Comparison of ENCODE assay signal across 9 mouse cellular contexts in genomic region chr8:77214665-77215064, GRCm38 (mm10).
DNase-seq lines count a peak whose midpoint lies in the region; ATAC-seq and TF ChIP-seq lines count a peak whose summit lies in the region.
"Had no signal": no experiment of that assay in that cellular context is flagged by ENCODE, and none has a peak within 500 bp of the region (broad histone marks: within the 10 kb centered on the region; RNA-seq: fewer than 3 reads in every experiment).

No protein-coding gene starts in this region.

- no peak for TF ChIP-seq CTCF in left cerebral cortex, adult 2 months (IDR thresholded peaks at IDR 0.05)

- H3K9me3 ChIP-seq in forebrain, embryonic 13.5 days (replicated peaks): no peaks in the 10 kb centered on the region
- H3K9me3 ChIP-seq in forebrain, embryonic 10.5 days: no peaks in the 10 kb centered on the region
- no peaks in the 10 kb centered on the region for H3K9me3 ChIP-seq in embryonic facial prominence, embryonic 14.5 days (ENCODE audit: control insufficient read depth, low read length)
- no peaks in the 10 kb centered on the region for H3K9me3 ChIP-seq in lung, embryonic 16.5 days (ENCODE audit: control insufficient read depth, low read length)

- intact Hi-C loops in left cerebral cortex, postnatal 10 days (cut with DNase I): no loop called here
- intact Hi-C loops in left cerebral cortex, adult 2 months (cut with DNase I): no loop called here

- no peaks in the 10 kb centered on the region for H3K36me3 ChIP-seq in forebrain, embryonic 13.5 days (ENCODE audit: poor library complexity, severe bottlenecking)
- no peaks in the 10 kb centered on the region for H3K36me3 ChIP-seq in forebrain, embryonic 10.5 days (replicated peaks)
- H3K36me3 ChIP-seq in embryonic facial prominence, embryonic 14.5 days (ENCODE audit: control insufficient read depth, insufficient read depth, low read length): no peaks in the 10 kb centered on the region
- H3K36me3 ChIP-seq in lung, embryonic 16.5 days (ENCODE audit: control insufficient read depth, insufficient read depth, low read length): no peaks in the 10 kb centered on the region

- H3K4me3 ChIP-seq in forebrain, embryonic 13.5 days: no peak overlapping the region
- H3K4me3 ChIP-seq in forebrain, embryonic 10.5 days: no peak overlapping the region
- no peak overlapping the region for H3K4me3 ChIP-seq in left cerebral cortex, adult 2 months
- no peak overlapping the region for H3K4me3 ChIP-seq in embryonic facial prominence, embryonic 14.5 days (ENCODE audit: low read depth, low read length)
- 0 out of 2 replicates have a peak overlapping the region, but pooled peaks have one; percentile 1 for H3K4me3 ChIP-seq in lung, embryonic 16.5 days (ENCODE audit: low read length)

- H3K4me2 ChIP-seq in forebrain, embryonic 13.5 days: no peak overlapping the region
- H3K4me2 ChIP-seq in embryonic facial prominence, embryonic 14.5 days (ENCODE audit: low read depth, low read length): peak overlapping the region; percentile 31
- peak overlapping the region; percentile 42 for H3K4me2 ChIP-seq in lung, embryonic 16.5 days (ENCODE audit: low read depth, low read length)

- ATAC-seq in forebrain, embryonic 13.5 days: peak; percentile 59; the same call in 1 of the 2 replicates
- peak; percentile 81 for ATAC-seq in embryonic facial prominence, embryonic 14.5 days (ENCODE audit: low read depth)
- peak; percentile 90 for ATAC-seq in lung, embryonic 16.5 days (ENCODE audit: low read depth)
- no peak for ATAC-seq in erythroid progenitor cell, adult 5-6 weeks (replicated peaks; ENCODE audit: low FRiP score, poor library complexity, severe bottlenecking)
- no peak for ATAC-seq in erythroblast, adult 5-6 weeks (replicated peaks; ENCODE audit: low FRiP score, poor library complexity, severe bottlenecking)

- H3K27me3 ChIP-seq in forebrain, embryonic 13.5 days: no peaks in the 10 kb centered on the region
- no peaks in the 10 kb centered on the region for H3K27me3 ChIP-seq in forebrain, embryonic 10.5 days (ENCODE audit: poor library complexity, severe bottlenecking)
- no peaks in the 10 kb centered on the region for H3K27me3 ChIP-seq in embryonic facial prominence, embryonic 14.5 days (replicated peaks; ENCODE audit: control insufficient read depth, insufficient read depth, low read length)
- no peaks in the 10 kb centered on the region for H3K27me3 ChIP-seq in lung, embryonic 16.5 days (ENCODE audit: control insufficient read depth, insufficient read depth, low read depth, low read length)
- H3K27me3 ChIP-seq: CH12.LX had no signal

- H3K4me1 ChIP-seq in forebrain, embryonic 13.5 days: peaks cover 5% of the 10 kb centered on the region
- H3K4me1 ChIP-seq in forebrain, embryonic 10.5 days: 0 out of 2 replicates have a peak, but pooled peaks cover 4% of the 10 kb centered on the region
- H3K4me1 ChIP-seq in embryonic facial prominence, embryonic 14.5 days (ENCODE audit: control insufficient read depth, insufficient read depth, low read length): peaks cover 21% of the 10 kb centered on the region
- peaks cover 19% of the 10 kb centered on the region for H3K4me1 ChIP-seq in lung, embryonic 16.5 days (replicated peaks; ENCODE audit: control insufficient read depth, insufficient read depth, low read length)

- DNase-seq in forebrain, embryonic 10.5 days (ENCODE audit: extremely low spot score, low spot score): no peak
- peak; percentile 24 to 31 for DNase-seq in left cerebral cortex, postnatal 10 days (ENCODE audit: extremely low spot score in 1 of 2, low spot score in 2 of 2)
- no peak for DNase-seq in left cerebral cortex, adult 2 months (ENCODE audit: extremely low spot score in 1 of 2, low spot score in 2 of 2)
- peak; percentile 99 for DNase-seq in embryonic facial prominence, embryonic 14.5 days (ENCODE audit: low spot score)

- WGBS in forebrain, embryonic 13.5 days: 66% methylated on average over 8 of the region's 8 CpGs
- 93% methylated on average over 8 of the region's 8 CpGs for WGBS in forebrain, embryonic 10.5 days
- 25% methylated on average over 8 of the region's 8 CpGs for WGBS in embryonic facial prominence, embryonic 14.5 days
- 13% methylated on average over 8 of the region's 8 CpGs for WGBS in lung, embryonic 16.5 days

- H3K9ac ChIP-seq in forebrain, embryonic 13.5 days: no peak overlapping the region
- no peak overlapping the region for H3K9ac ChIP-seq in embryonic facial prominence, embryonic 14.5 days (ENCODE audit: low read depth, low read length)
- H3K9ac ChIP-seq in lung, embryonic 16.5 days (ENCODE audit: low read length): no peak overlapping the region

- H3K27ac ChIP-seq in forebrain, embryonic 13.5 days: no peak overlapping the region
- no peak overlapping the region for H3K27ac ChIP-seq in forebrain, embryonic 10.5 days
- no peak overlapping the region for H3K27ac ChIP-seq in left cerebral cortex, adult 2 months
- peak overlapping the region; percentile 73 for H3K27ac ChIP-seq in embryonic facial prominence, embryonic 14.5 days (replicated peaks; ENCODE audit: low read depth, low read length)
- peak overlapping the region; percentile 51 for H3K27ac ChIP-seq in lung, embryonic 16.5 days (ENCODE audit: low read length)

Comparison
In these comparisons a context has a peak if more than half of its experiments do, and no peak if none do; other contexts are left out.
1. DNase-seq: peak in left cerebral cortex, postnatal 10 days (2 of 2) and embryonic facial prominence, embryonic 14.5 days (single experiment); none in forebrain, embryonic 10.5 days (single experiment) and left cerebral cortex, adult 2 months (0 of 2).
2. ATAC-seq: peak in forebrain, embryonic 13.5 days (single experiment), embryonic facial prominence, embryonic 14.5 days (single experiment) and lung, embryonic 16.5 days (single experiment); none in erythroid progenitor cell, adult 5-6 weeks (single experiment) and erythroblast, adult 5-6 weeks (single experiment).
3. H3K27ac ChIP-seq: peak in embryonic facial prominence, embryonic 14.5 days (single experiment) and lung, embryonic 16.5 days (single experiment); none in forebrain, embryonic 13.5 days (single experiment), forebrain, embryonic 10.5 days (single experiment) and left cerebral cortex, adult 2 months (single experiment).